Mouse (Mus musculus) forebrain, embryonic 15.5 days (tissue): ENCODE measurements at regions not wholly inside any gene's neighbourhood (a gene's known extent, or its start where the extent isn't known, plus 50 kb on each side); places are given as distances from the start of the nearest gene placed in this dataset.

ENCODE experiments used
- ATAC-seq: fragments of 200-750 bp; cut with Nextera tagmentation; replicated peaks from 2 replicates; pipeline ENCODE4 v1.8.0; 2017; ENCODE audit warnings: mild to moderate bottlenecking, moderate TSS enrichment, moderate library complexity
- H3K27ac ChIP-seq: fragments of 300-500 bp; sonication (generic); replicated peaks from 2 replicates; pipeline ENCODE4 v1.5.1; 2015; ENCODE audit warnings: mild to moderate bottlenecking, inconsistent platforms
- H3K27me3 ChIP-seq: fragments of 300-500 bp; sonication (generic); 2 replicates; pipeline ENCODE4 v1.6.1; 2015; ENCODE audit warnings: inconsistent platforms
- H3K36me3 ChIP-seq: fragments of 300-500 bp; sonication (generic); 2 replicates; pipeline ENCODE4 v1.6.1; 2015; ENCODE audit warnings: mild to moderate bottlenecking, inconsistent platforms
- H3K4me1 ChIP-seq: fragments of 300-500 bp; sonication (generic); 2 replicates; pipeline ENCODE4 v1.6.1; 2015; ENCODE audit warnings: inconsistent platforms
- H3K4me2 ChIP-seq: fragments of 300-500 bp; sonication (generic); replicated peaks from 2 replicates; pipeline ENCODE4 v1.6.1; 2015; ENCODE audit warnings: mild to moderate bottlenecking, inconsistent platforms
- H3K4me3 ChIP-seq: fragments of 300-500 bp; sonication (generic); 2 replicates; pipeline ENCODE4 v1.5.1; 2015; ENCODE audit warnings: mild to moderate bottlenecking, inconsistent platforms
- H3K9ac ChIP-seq: fragments of 300-500 bp; sonication (generic); replicated peaks from 2 replicates; pipeline ENCODE4 v1.6.1; 2015; ENCODE audit warnings: mild to moderate bottlenecking, inconsistent platforms
- H3K9me3 ChIP-seq: fragments of 300-500 bp; sonication (generic); 2 replicates; pipeline ENCODE4 v1.6.1; 2016; ENCODE audit warnings: inconsistent platforms
- WGBS: fragments of 180-500 bp; shearing (Covaris S2); methylation state at CpG from one replicate; pipeline ENCODE4 v1.1.7; 2015; ENCODE audit warnings: mixed read lengths; 5-methylcytosine and 5-hydroxymethylcytosine counted together

DNA sequence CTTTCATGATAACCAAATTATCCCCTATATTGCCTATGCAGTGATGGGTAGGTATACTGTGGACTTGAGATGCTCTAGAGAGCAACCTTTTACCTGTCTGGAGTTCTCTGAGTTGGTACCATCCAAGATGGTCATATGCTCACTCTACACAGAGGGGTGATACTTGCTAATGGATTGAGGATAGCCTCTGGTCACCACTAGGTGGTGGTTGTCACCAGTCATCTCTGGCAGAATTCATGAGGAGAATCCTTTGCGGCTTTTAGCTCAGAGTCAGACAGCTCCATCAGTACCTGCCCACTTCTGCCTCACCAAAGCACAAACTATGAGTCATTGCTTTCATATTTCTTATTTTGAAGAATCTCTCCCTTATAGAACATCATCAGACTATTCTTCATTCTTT is 500.9 kb upstream of the Impad1 start:
- no peak overlapping the region for H3K4me3 ChIP-seq
- 91% methylated on average over 1 of the region's 1 CpGs for WGBS
- no peaks in the 10 kb centered on the region for H3K9me3 ChIP-seq

GRCm38 (mm10) chr4:5276113-5276512 is 483.0 kb upstream of the Impad1 start:
- H3K4me1 ChIP-seq: peaks cover 4% of the 10 kb centered on the region; the same call in 1 of the 2 replicates
- H3K9me3 ChIP-seq: no peaks in the 10 kb centered on the region
- H3K27me3 ChIP-seq: no peaks in the 10 kb centered on the region
- H3K36me3 ChIP-seq: no peaks in the 10 kb centered on the region
- H3K4me2 ChIP-seq: no peak overlapping the region
- WGBS: 36% methylated on average over 1 of the region's 1 CpGs
- H3K9ac ChIP-seq: no peak overlapping the region
- H3K4me3 ChIP-seq: no peak overlapping the region
- peak; percentile 43; the same call in 1 of the 2 replicates for ATAC-seq
- H3K27ac ChIP-seq: no peak overlapping the region; the same call in 1 of the 2 replicates

More for the DNA sequence above, 500.9 kb upstream of the Impad1 start:
- Histone ChIP-seq H3K27me3 (no peaks in the 10 kb centered on the region), H3K9ac (no peak overlapping the region), H3K27ac (no peak overlapping the region), H3K4me1 (no peaks in the 10 kb centered on the region), H3K36me3 (no peaks in the 10 kb centered on the region), H3K4me2 (no peak overlapping the region)
- no peak for ATAC-seq
